ENCODE assay signal across 8 mouse cellular contexts in genomic region chr2:26902467-26903220, GRCm38 (mm10). TPM values are rescaled to one million over a fixed set of nuclear protein-coding genes. Genes with fewer than 3 reads are reported as not detected.
DNase-seq lines count a peak whose midpoint lies in the region; ATAC-seq and TF ChIP-seq lines count a peak whose summit lies in the region.

Gene Surf6, minus strand, starts transcription at chr2:26902879.

- peak; percentile 95 for ATAC-seq in kidney, embryonic 14.5 days (ENCODE audit: low FRiP score, low TSS enrichment)
- peak; percentile 91 for ATAC-seq in limb, embryonic 15.5 days (ENCODE audit: insufficient number of reproducible peaks, low FRiP score, low TSS enrichment, low read depth)

- no peak for TF ChIP-seq POLR2A in bone marrow macrophage, adult 2 months (IDR thresholded peaks at IDR 0.05; ENCODE audit: borderline replicate concordance, low read depth, low read length)
- peak; percentile 73 for TF ChIP-seq POLR2A in embryonic fibroblast, embryonic 13.5 days (IDR thresholded peaks at IDR 0.05; ENCODE audit: low read depth, low read length)

- H3K9me3 ChIP-seq in kidney, embryonic 14.5 days (ENCODE audit: control insufficient read depth, low read length), result no peaks in the 10 kb centered on the region
- no peaks in the 10 kb centered on the region for H3K9me3 ChIP-seq in limb, embryonic 15.5 days

- H3K27me3 ChIP-seq in kidney, embryonic 14.5 days (ENCODE audit: control insufficient read depth, insufficient read depth, low read length), result no peaks in the 10 kb centered on the region
- no peaks in the 10 kb centered on the region for H3K27me3 ChIP-seq in limb, embryonic 15.5 days

- no peak for TF ChIP-seq CTCF in bone marrow macrophage, adult 2 months (IDR thresholded peaks at IDR 0.05; ENCODE audit: low read depth, low read length)
- TF ChIP-seq CTCF in embryonic fibroblast, embryonic 13.5 days (IDR thresholded peaks at IDR 0.05; ENCODE audit: borderline replicate concordance, insufficient read depth, low read length), result no peak

- DNase-seq in A20 (ENCODE audit: low read depth, low spot score), result peak; percentile 98
- peak; percentile 95 to 96 for DNase-seq in heart, adult 9 months (ENCODE audit: low spot score in 2 of 2)
- DNase-seq in monocyte, adult 2 months (ENCODE audit: low read depth in 1 of 2, low spot score in 2 of 2), result peak; percentile 79 to 84
- peak; percentile 96 to 97 for DNase-seq in spleen, postnatal 36 days (ENCODE audit: low spot score in 2 of 2)

- WGBS in kidney, embryonic 14.5 days, result under 1% methylated on average over 41 of the region's 41 CpGs
- under 1% methylated on average over 41 of the region's 41 CpGs for WGBS in limb, embryonic 15.5 days

- peak within 1 kb of the TSS; percentile 66 for H3K27ac ChIP-seq in bone marrow macrophage, adult 2 months (ENCODE audit: insufficient read depth, low read depth, low read length)
- peak within 1 kb of the TSS; percentile 89 for H3K27ac ChIP-seq in embryonic fibroblast, embryonic 13.5 days (ENCODE audit: insufficient read depth, low read length)
- H3K27ac ChIP-seq in kidney, embryonic 14.5 days (ENCODE audit: low read depth, low read length), result peak within 1 kb of the TSS; percentile 78
- peak within 1 kb of the TSS; percentile 91 for H3K27ac ChIP-seq in limb, embryonic 15.5 days

- peaks cover 57% of the 10 kb centered on the region for H3K36me3 ChIP-seq in kidney, embryonic 14.5 days (ENCODE audit: control insufficient read depth, insufficient read depth, low read length)
- H3K36me3 ChIP-seq in limb, embryonic 15.5 days, result peaks cover 59% of the 10 kb centered on the region

- H3K9ac ChIP-seq in kidney, embryonic 14.5 days (ENCODE audit: low read depth, low read length), result peak within 1 kb of the TSS; percentile 80
- peak within 1 kb of the TSS; percentile 74 for H3K9ac ChIP-seq in limb, embryonic 15.5 days

- peak within 1 kb of the TSS; percentile 98 for H3K4me3 ChIP-seq in bone marrow macrophage, adult 2 months (ENCODE audit: insufficient read depth, low read length)
- H3K4me3 ChIP-seq in embryonic fibroblast, embryonic 13.5 days (ENCODE audit: insufficient read depth, low read length), result peak within 1 kb of the TSS; percentile 89
- peak within 1 kb of the TSS; percentile 81 for H3K4me3 ChIP-seq in kidney, embryonic 14.5 days (ENCODE audit: low read length)
- H3K4me3 ChIP-seq in limb, embryonic 15.5 days, result peak within 1 kb of the TSS; percentile 82

- H3K4me1 ChIP-seq in bone marrow macrophage, adult 2 months (ENCODE audit: control insufficient read depth, insufficient read depth, low read length), result peaks cover 12% of the 10 kb centered on the region
- H3K4me1 ChIP-seq in embryonic fibroblast, embryonic 13.5 days (ENCODE audit: control insufficient read depth, insufficient read depth, low read length), result peaks cover 8% of the 10 kb centered on the region; the same call in 1 of the 2 replicates
- peaks cover 16% of the 10 kb centered on the region; the same call in 1 of the 2 replicates for H3K4me1 ChIP-seq in kidney, embryonic 14.5 days (ENCODE audit: control insufficient read depth, insufficient read depth, low read length)
- peaks cover 23% of the 10 kb centered on the region for H3K4me1 ChIP-seq in limb, embryonic 15.5 days

- peak within 1 kb of the TSS; percentile 71 for H3K4me2 ChIP-seq in kidney, embryonic 14.5 days (replicated peaks; ENCODE audit: low read depth, low read length)
- H3K4me2 ChIP-seq in limb, embryonic 15.5 days, result peak within 1 kb of the TSS; percentile 64

RNA-seq across cellular contexts. Expression of gene Surf6, which starts in this region (rescaled TPM):
- polyA plus RNA-seq in bone marrow macrophage, adult 2 months (2012; ENCODE audit: insufficient read depth, insufficient read length, missing spikeins), result 30.9 and 32.0 TPM in 2 replicates
- 21.4 and 23.3 TPM in 2 replicates for polyA plus RNA-seq in embryonic fibroblast, embryonic 13.5 days (2011; ENCODE audit: insufficient read length, low read depth, missing spikeins)
- polyA plus RNA-seq in kidney, embryonic 14.5 days (2014; fragmentation: Nextera tagmentation; extraction: Ambion mirVana), result 14.6 and 19.0 TPM in 2 replicates
- polyA plus RNA-seq in limb, embryonic 15.5 days (2015; fragmentation: Nextera tagmentation; extraction: Ambion mirVana), result 26.2 and 27.2 TPM in 2 replicates

Comparison
In these comparisons a context has a peak if more than half of its experiments do, and no peak if none do; other contexts are left out.
1. Peak in every context shown above with its lines: DNase-seq, ATAC-seq, H3K4me3 ChIP-seq and H3K27ac ChIP-seq.